Mouse (Mus musculus): ENCODE results near the gene Tex14. TPM values are rescaled to one million over a fixed set of nuclear protein-coding genes. Genes with fewer than 3 reads are reported as not detected.
"Not testable (repeated sequence)": the region's sequence is repeated elsewhere in the genome, so short reads cannot be mapped to it uniquely, and the experiment has no call there.

Gene Tex14
- total RNA-seq, 2 experiments from 2014 or later: 0.37 to 0.82 TPM

- no peak for DNase-seq (ENCODE audit: extremely low spot score in 1 of 2, low spot score in 1 of 2)
Observed at GRCm38 (mm10) chr11:87426121-87426449, 21.2 kb downstream of the Tex14 start.

GRCm38 (mm10) chr11:87426450-87427250, 21.8 kb downstream of the Tex14 start:
- DNase-seq (ENCODE audit: extremely low spot score in 1 of 2, low spot score in 1 of 2): peak; percentile 49 to 56

GRCm38 (mm10) chr11:87427273-87428050, 22.6 kb downstream of the Tex14 start:
- DNase-seq (ENCODE audit: extremely low spot score in 1 of 2, low spot score in 1 of 2): no peak

- no peak for DNase-seq (ENCODE audit: extremely low spot score in 1 of 2, low spot score in 1 of 2)
Observed at GRCm38 (mm10) chr11:87428051-87428673, 23.3 kb downstream of the Tex14 start.

- DNase-seq (ENCODE audit: extremely low spot score in 1 of 2, low spot score in 1 of 2): no peak
Observed at GRCm38 (mm10) chr11:87429363-87429762, 24.5 kb downstream of the Tex14 start.

- DNase-seq (ENCODE audit: extremely low spot score in 1 of 2, low spot score in 1 of 2): no peak
Observed at GRCm38 (mm10) chr11:87430374-87430773, 25.5 kb downstream of the Tex14 start.

GRCm38 (mm10) chr11:87431813-87432212, 26.9 kb downstream of the Tex14 start:
- not testable (repeated sequence) for DNase-seq (ENCODE audit: extremely low spot score in 1 of 2, low spot score in 1 of 2)

GRCm38 (mm10) chr11:87432447-87432846, 27.6 kb downstream of the Tex14 start:
- DNase-seq (ENCODE audit: extremely low spot score in 1 of 2, low spot score in 1 of 2): no peak

- no peak for DNase-seq (ENCODE audit: extremely low spot score in 1 of 2, low spot score in 1 of 2)
Observed at GRCm38 (mm10) chr11:87432933-87433669, 28.2 kb downstream of the Tex14 start.

- DNase-seq (ENCODE audit: extremely low spot score in 1 of 2, low spot score in 1 of 2): not testable (repeated sequence)
Observed at GRCm38 (mm10) chr11:87435107-87435506, 30.2 kb downstream of the Tex14 start.

- no peak for DNase-seq (ENCODE audit: extremely low spot score in 1 of 2, low spot score in 1 of 2)
Observed at GRCm38 (mm10) chr11:87436326-87437232, 31.7 kb downstream of the Tex14 start.

- DNase-seq (ENCODE audit: extremely low spot score in 1 of 2, low spot score in 1 of 2): no peak
Observed at GRCm38 (mm10) chr11:87439796-87440420, 35.0 kb downstream of the Tex14 start.

GRCm38 (mm10) chr11:87442643-87443372, 37.9 kb downstream of the Tex14 start:
- DNase-seq (ENCODE audit: extremely low spot score in 1 of 2, low spot score in 1 of 2): peak; percentile 53 to 56

GRCm38 (mm10) chr11:87443373-87443883, 38.6 kb downstream of the Tex14 start:
- no peak for DNase-seq (ENCODE audit: extremely low spot score in 1 of 2, low spot score in 1 of 2)

GRCm38 (mm10) chr11:87444056-87444455, 39.2 kb downstream of the Tex14 start:
- not testable (repeated sequence) for DNase-seq (ENCODE audit: extremely low spot score in 1 of 2, low spot score in 1 of 2)

- no peak for DNase-seq (ENCODE audit: extremely low spot score in 1 of 2, low spot score in 1 of 2)
Observed at GRCm38 (mm10) chr11:87444735-87445428, 40.0 kb downstream of the Tex14 start.

GRCm38 (mm10) chr11:87445593-87445992, 40.7 kb downstream of the Tex14 start:
- not testable (repeated sequence) for DNase-seq (ENCODE audit: extremely low spot score in 1 of 2, low spot score in 1 of 2)

GRCm38 (mm10) chr11:87446159-87446558, 41.3 kb downstream of the Tex14 start:
- no peak for DNase-seq (ENCODE audit: extremely low spot score in 1 of 2, low spot score in 1 of 2)
